Mouse (Mus musculus) olfactory bulb, adult 2 months (tissue): ENCODE results near the gene Cldn34b2.

Experiments used
- CTCF ChIP-seq: fragments of 200-500 bp; IDR thresholded peaks from 2 replicates; pipeline ENCODE4 v1.5.1; 2012; ENCODE audit warnings: low read depth, mild to moderate bottlenecking, low read length, moderate library complexity; ENCODE audit not compliant: insufficient read depth
- POLR2A ChIP-seq: fragments of 200-500 bp; IDR thresholded peaks from 2 replicates; pipeline ENCODE4 v1.6.1; 2012; ENCODE audit warnings: mild to moderate bottlenecking, low read depth, low read length, moderate library complexity; ENCODE audit not compliant: insufficient read depth

- TF ChIP-seq POLR2A (no peak), CTCF (no peak)
These were observed 44.1 kb upstream of the Cldn34b2 start for GRCm38 (mm10) chrX:155172310-155172709.
